Mouse (Mus musculus): ENCODE results near the gene Megf8. TPM values are rescaled to one million over a fixed set of nuclear protein-coding genes. Genes with fewer than 3 reads are reported as not detected.

Gene Megf8
- total and polyA plus RNA-seq, 3 experiments, result 21.5 to 31.7 (median 28.9) TPM

DNA sequence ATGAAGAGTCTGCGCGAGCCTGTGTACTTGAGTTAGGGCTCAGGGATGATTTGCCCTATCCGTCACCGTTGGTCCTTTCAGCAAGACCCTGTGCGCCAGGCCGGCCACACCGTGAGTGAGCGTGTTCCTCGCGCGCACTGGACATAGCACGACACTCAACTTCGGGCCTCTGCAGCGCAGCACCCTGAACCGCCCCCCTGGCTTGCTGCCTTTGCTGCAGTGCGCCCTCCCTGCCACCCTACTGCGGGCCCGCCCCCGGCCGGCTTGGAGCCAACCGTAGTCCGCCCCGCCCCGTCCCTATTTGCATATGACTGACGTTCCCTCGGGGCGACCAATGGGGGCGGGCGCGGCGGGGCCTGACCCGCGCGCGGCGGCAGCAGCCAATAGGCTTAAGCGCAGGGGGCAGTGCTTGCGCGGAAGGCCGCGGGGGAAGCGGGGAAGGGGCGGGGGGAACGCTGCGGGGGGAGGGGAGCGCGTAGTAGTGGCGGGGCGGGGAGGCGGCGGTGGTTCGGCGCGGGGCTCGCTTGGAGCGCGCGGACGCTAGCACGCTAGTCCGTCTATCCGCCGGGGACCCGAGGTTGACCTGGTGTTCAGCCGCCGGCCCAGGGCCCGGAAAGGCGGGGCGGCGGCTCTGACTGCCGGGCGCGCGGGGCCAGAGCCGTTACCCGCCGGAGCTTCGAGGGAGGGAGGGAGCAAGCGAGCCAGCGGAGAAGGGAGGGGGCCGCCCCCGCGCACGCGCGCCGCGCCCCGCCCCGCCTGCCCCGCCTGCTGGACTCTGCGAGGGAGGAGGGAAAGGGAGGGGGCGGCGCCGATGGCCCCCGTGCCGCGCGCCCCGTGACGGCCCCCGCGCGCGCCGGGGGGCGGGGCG is 35.0 kb upstream of the Megf8 start:
- intact Hi-C loops (cut with DNase I), result no loop called here
- peaks cover 3% of the 10 kb centered on the region; the same call in 1 of the 2 replicates for H3K36me3 ChIP-seq (ENCODE audit: control insufficient read depth, insufficient read depth, low read length)
- peak overlapping the region; percentile 98 for H3K27ac ChIP-seq
- H3K9ac ChIP-seq (ENCODE audit: low read depth, low read length), result peak overlapping the region; percentile 86
- no peaks in the 10 kb centered on the region for H3K27me3 ChIP-seq (ENCODE audit: control insufficient read depth, insufficient read depth, low read length)
- peaks cover 25% of the 10 kb centered on the region for H3K4me1 ChIP-seq (ENCODE audit: control insufficient read depth, insufficient read depth, low read length)
- WGBS, result under 1% methylated on average over 77 of the region's 108 CpGs
- peak overlapping the region; percentile 87 for H3K4me3 ChIP-seq
- peak; percentile 97 to 98 for DNase-seq
- no peaks in the 10 kb centered on the region for H3K79me2 ChIP-seq (replicated peaks; ENCODE audit: control insufficient read depth, insufficient read depth, low read length)
- TF ChIP-seq CTCF (IDR thresholded peaks at IDR 0.05) (peak; percentile 7; the same call in 1 of the 2 replicates), POLR2A (IDR thresholded peaks at IDR 0.05; ENCODE audit: insufficient read depth, low read depth, low read length) (peak; percentile 93), EP300 (IDR thresholded peaks at IDR 0.05; ENCODE audit: insufficient read depth, low read depth, low read length) (peak; percentile 72; the same call in 1 of the 2 replicates)

DNA sequence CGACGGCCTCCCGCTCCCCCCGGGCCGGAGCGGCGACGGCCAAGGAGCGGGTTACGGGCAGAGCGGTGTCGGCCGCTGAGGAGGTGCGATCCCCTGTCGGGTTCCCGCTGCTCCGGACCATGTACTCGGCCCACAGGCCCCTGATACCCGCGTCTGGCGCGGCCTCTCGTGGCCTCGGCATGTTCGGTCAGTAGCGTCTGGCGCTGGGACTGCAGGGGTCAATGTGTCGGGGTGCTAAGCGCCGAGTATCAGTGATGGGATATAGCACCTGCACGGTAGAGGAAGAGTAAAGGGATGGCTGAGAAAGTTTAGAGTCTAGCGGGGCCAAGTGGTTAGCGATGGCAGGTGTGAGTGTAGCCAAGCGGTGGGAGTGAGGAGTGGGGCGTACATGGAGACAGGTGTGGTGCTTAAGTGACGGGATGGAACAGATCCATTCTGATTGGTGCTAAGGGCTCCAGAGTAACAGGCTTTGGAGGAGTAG is 34.2 kb upstream of the Megf8 start:
- peak; percentile 25; the same call in 1 of the 2 replicates for TF ChIP-seq CTCF (IDR thresholded peaks at IDR 0.05)
- TF ChIP-seq POLR2A (IDR thresholded peaks at IDR 0.05; ENCODE audit: insufficient read depth, low read depth, low read length), result no peak
- no peak for TF ChIP-seq EP300 (IDR thresholded peaks at IDR 0.05; ENCODE audit: insufficient read depth, low read depth, low read length)
- peak in 1 of 2 experiments; percentile 74 for DNase-seq
- 1% methylated on average over 32 of the region's 36 CpGs for WGBS
- intact Hi-C loops (cut with DNase I), result no loop called here
- Histone ChIP-seq H3K36me3 (ENCODE audit: control insufficient read depth, insufficient read depth, low read length) (peaks cover 1% of the 10 kb centered on the region; the same call in 1 of the 2 replicates), H3K27ac (peak overlapping the region; percentile 98), H3K4me1 (ENCODE audit: control insufficient read depth, insufficient read depth, low read length) (peaks cover 20% of the 10 kb centered on the region), H3K27me3 (ENCODE audit: control insufficient read depth, insufficient read depth, low read length) (no peaks in the 10 kb centered on the region), H3K9ac (ENCODE audit: low read depth, low read length) (peak overlapping the region; percentile 68), H3K4me3 (peak overlapping the region; percentile 87), H3K79me2 (replicated peaks; ENCODE audit: control insufficient read depth, insufficient read depth, low read length) (no peaks in the 10 kb centered on the region)

DNA sequence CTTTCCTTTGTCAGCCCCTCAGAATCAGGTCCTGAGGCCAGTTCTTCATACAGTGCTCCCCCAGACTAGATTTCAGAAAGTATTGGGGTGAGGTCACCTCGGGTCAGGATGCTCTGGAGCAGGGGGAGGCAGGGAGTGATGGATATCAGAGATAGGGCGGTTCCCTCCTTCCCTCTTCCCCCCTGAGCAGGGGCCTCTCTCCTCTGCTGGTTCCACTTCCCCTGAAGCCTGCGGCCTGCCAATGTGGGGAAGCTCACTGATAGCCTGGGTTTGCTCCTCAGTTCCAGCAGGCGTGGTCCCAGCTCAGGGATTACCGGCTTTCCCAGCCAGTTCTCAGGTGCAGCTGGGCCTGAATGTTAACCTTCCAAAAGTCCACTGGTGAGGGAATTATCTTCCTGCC is 33.3 kb upstream of the Megf8 start:
- H3K79me2 ChIP-seq (replicated peaks; ENCODE audit: control insufficient read depth, insufficient read depth, low read length), result no peaks in the 10 kb centered on the region

DNA sequence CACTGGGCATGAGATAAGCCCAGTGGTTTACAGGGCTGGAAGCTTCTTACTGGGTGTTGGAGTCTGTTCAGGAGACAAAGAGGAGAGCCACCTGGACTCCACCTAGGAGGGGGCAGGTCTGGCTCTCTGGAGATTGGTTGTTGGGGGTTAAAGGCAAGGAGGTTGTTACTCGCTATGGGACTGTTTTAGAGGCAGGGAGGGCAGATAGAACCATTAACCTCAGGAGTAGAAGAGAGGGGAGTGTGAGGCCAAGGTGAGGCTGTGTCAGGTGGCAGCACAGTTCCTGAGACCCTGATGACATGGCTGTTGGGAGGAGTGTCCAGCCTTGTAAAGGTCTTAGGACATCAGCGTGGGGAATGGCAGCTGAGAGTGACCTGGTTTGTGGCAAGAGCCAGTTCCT is 32.8 kb upstream of the Megf8 start:
- H3K79me2 ChIP-seq (replicated peaks; ENCODE audit: control insufficient read depth, insufficient read depth, low read length), result no peaks in the 10 kb centered on the region
- WGBS, result 50% methylated on average over 2 of the region's 2 CpGs
- no peaks in the 10 kb centered on the region for H3K27me3 ChIP-seq (ENCODE audit: control insufficient read depth, insufficient read depth, low read length)
- no peak overlapping the region for H3K4me3 ChIP-seq
- no peaks in the 10 kb centered on the region for H3K36me3 ChIP-seq (ENCODE audit: control insufficient read depth, insufficient read depth, low read length)
- peak overlapping the region; percentile 33; the same call in 1 of the 2 replicates for H3K27ac ChIP-seq
- H3K4me1 ChIP-seq (ENCODE audit: control insufficient read depth, insufficient read depth, low read length), result peaks cover 20% of the 10 kb centered on the region
- DNase-seq, result peak in 1 of 2 experiments; percentile 16
- intact Hi-C loops (cut with DNase I), result loop anchor here (1.0 kb wide), 1 partner anchor 32 kb away; no protein-coding TSS in a partner anchor
- TF ChIP-seq EP300 (IDR thresholded peaks at IDR 0.05; ENCODE audit: insufficient read depth, low read depth, low read length) (no peak), CTCF (IDR thresholded peaks at IDR 0.05) (no peak), POLR2A (IDR thresholded peaks at IDR 0.05; ENCODE audit: insufficient read depth, low read depth, low read length) (no peak)
- H3K9ac ChIP-seq (ENCODE audit: low read depth, low read length), result no peak overlapping the region

More for the DNA sequence above, 33.3 kb upstream of the Megf8 start:
- Histone ChIP-seq H3K9ac (ENCODE audit: low read depth, low read length) (no peak overlapping the region), H3K36me3 (ENCODE audit: control insufficient read depth, insufficient read depth, low read length) (no peaks in the 10 kb centered on the region), H3K4me3 (no peak overlapping the region; the same call in 1 of the 2 replicates), H3K27me3 (ENCODE audit: control insufficient read depth, insufficient read depth, low read length) (no peaks in the 10 kb centered on the region), H3K27ac (peak overlapping the region; percentile 33; the same call in 1 of the 2 replicates), H3K4me1 (ENCODE audit: control insufficient read depth, insufficient read depth, low read length) (peaks cover 20% of the 10 kb centered on the region)
- peak; percentile 51 to 53 for DNase-seq
- intact Hi-C loops (cut with DNase I), result loop anchor here (1.0 kb wide), 1 partner anchor 33 kb away; no protein-coding TSS in a partner anchor
- TF ChIP-seq EP300 (IDR thresholded peaks at IDR 0.05; ENCODE audit: insufficient read depth, low read depth, low read length) (no peak), POLR2A (IDR thresholded peaks at IDR 0.05; ENCODE audit: insufficient read depth, low read depth, low read length) (no peak), CTCF (IDR thresholded peaks at IDR 0.05) (no peak)
- 10% methylated on average over 5 of the region's 5 CpGs for WGBS

DNA sequence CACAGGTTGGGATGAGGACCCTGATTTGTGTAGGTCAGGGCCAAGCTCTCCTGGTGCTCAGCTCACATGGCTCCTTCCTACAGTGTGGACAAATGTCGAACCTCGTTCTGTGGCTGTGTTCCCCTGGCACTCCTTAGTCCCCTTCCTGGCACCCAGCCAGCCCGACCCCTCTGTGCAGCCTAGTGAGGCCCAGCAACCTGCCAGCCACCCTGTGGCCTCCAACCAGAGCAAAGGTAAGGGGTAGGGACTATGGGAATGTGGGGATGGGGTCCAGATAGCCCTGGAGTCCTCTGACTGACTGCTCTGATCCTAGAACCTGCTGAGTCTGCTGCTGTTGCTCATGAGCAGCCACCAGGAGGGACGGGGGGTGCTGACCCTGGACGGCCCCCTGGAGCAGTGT is 32.2 kb upstream of the Megf8 start:
- TF ChIP-seq CTCF (IDR thresholded peaks at IDR 0.05) (no peak), EP300 (IDR thresholded peaks at IDR 0.05; ENCODE audit: insufficient read depth, low read depth, low read length) (no peak), POLR2A (IDR thresholded peaks at IDR 0.05; ENCODE audit: insufficient read depth, low read depth, low read length) (no peak)
- Histone ChIP-seq H3K9ac (ENCODE audit: low read depth, low read length) (no peak overlapping the region), H3K36me3 (ENCODE audit: control insufficient read depth, insufficient read depth, low read length) (no peaks in the 10 kb centered on the region), H3K4me1 (ENCODE audit: control insufficient read depth, insufficient read depth, low read length) (peaks cover 20% of the 10 kb centered on the region), H3K27ac (no peak overlapping the region), H3K79me2 (replicated peaks; ENCODE audit: control insufficient read depth, insufficient read depth, low read length) (no peaks in the 10 kb centered on the region), H3K4me3 (no peak overlapping the region), H3K27me3 (ENCODE audit: control insufficient read depth, insufficient read depth, low read length) (no peaks in the 10 kb centered on the region)
- no peak for DNase-seq
- 58% methylated on average over 5 of the region's 5 CpGs for WGBS
- intact Hi-C loops (cut with DNase I), result loop anchor here (1.0 kb wide), 1 partner anchor 32 kb away; no protein-coding TSS in a partner anchor

Measured in heart, adult 2 months (tissue).